Mouse (Mus musculus) liver, embryonic 15.5 days (tissue): ENCODE measurements around the gene Arl15. TPM values are rescaled to one million over a fixed set of nuclear protein-coding genes. Genes with fewer than 3 reads are reported as not detected.

ENCODE experiments used
- ATAC-seq: fragments of 200-750 bp; cut with Nextera tagmentation; 2 replicates; pipeline ENCODE4 v1.8.0; 2017; ENCODE audit warnings: moderate number of reproducible peaks, mild to moderate bottlenecking, moderate library complexity; ENCODE audit not compliant: insufficient read depth
- H3K27ac ChIP-seq: fragments of 300-500 bp; sonication (generic); replicated peaks from 2 replicates; pipeline ENCODE4 v1.5.1; 2015; ENCODE audit warnings: mild to moderate bottlenecking, inconsistent platforms
- H3K27me3 ChIP-seq: fragments of 300-500 bp; sonication (generic); 2 replicates; pipeline ENCODE4 v1.6.1; 2015; ENCODE audit warnings: mild to moderate bottlenecking, inconsistent platforms
- H3K36me3 ChIP-seq: fragments of 300-500 bp; sonication (generic); replicated peaks from 2 replicates; pipeline ENCODE4 v1.6.1; 2015; ENCODE audit warnings: moderate library complexity, mild to moderate bottlenecking, inconsistent platforms
- H3K4me1 ChIP-seq: fragments of 300-500 bp; sonication (generic); replicated peaks from 2 replicates; pipeline ENCODE4 v1.6.1; 2015; ENCODE audit warnings: inconsistent platforms
- H3K4me2 ChIP-seq: fragments of 300-500 bp; sonication (generic); 2 replicates; pipeline ENCODE4 v1.6.1; 2015; ENCODE audit warnings: moderate library complexity, mild to moderate bottlenecking, inconsistent platforms
- H3K4me3 ChIP-seq: fragments of 300-500 bp; sonication (generic); replicated peaks from 2 replicates; pipeline ENCODE4 v1.5.1; 2015; ENCODE audit warnings: mild to moderate bottlenecking, inconsistent platforms
- H3K9ac ChIP-seq: fragments of 300-500 bp; sonication (generic); 2 replicates; pipeline ENCODE4 v1.6.1; 2015; ENCODE audit warnings: moderate library complexity, mild to moderate bottlenecking, inconsistent platforms
- H3K9me3 ChIP-seq: fragments of 300-500 bp; sonication (generic); replicated peaks from 2 replicates; pipeline ENCODE4 v1.6.1; 2016; ENCODE audit warnings: inconsistent platforms
- WGBS: fragments of 180-500 bp; shearing (Covaris S2); methylation state at CpG from one replicate; pipeline ENCODE4 v1.1.7; 2015; ENCODE audit warnings: mixed read lengths; ENCODE audit not compliant: insufficient replicate concordance; 5-methylcytosine and 5-hydroxymethylcytosine counted together
- polyA plus RNA-seq: library from polyadenylated mRNA; unstranded; fragments of >200 nt; fragmentation: Nextera tagmentation; extraction: Ambion mirVana; gene quantifications from 2 replicates; pipeline ENCODE4 v1.2.1, GENCODE M21; 2015

Arl15 gene
- 2.4 and 2.8 TPM in 2 replicates for polyA plus RNA-seq

DNA sequence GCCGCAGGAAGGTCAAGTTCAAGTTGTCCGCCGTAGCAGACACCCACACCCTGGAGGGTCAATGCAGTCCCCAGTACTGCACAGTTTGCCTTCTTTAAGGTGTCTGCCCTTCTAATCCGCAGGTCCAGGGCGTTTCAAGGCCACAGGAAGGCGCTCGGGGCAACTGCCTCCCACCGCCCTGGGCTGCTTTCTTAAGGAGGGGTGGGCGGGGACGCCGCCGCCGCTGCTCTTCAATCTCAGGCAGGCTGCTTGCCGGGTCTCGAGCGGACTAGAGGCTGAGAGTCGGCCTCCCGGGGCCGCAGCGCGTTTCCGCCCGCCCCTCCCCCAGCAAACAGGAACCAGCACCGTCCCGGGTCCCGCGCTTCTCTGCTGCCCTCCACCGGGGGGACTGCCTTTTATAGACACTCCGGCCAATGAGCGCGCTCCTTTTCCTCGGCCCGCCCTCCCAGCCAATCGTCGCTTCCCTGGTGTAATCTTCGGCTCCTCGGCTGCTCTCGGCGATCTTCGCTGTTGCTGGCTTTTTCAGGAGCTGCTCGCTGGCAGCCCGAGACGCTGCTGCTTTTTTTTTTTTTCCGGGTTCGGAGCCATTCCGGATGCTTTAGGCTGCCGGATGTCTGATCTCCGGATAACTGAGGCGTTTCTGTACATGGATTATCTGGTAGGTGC lies at the start of gene Arl15:
Gene Arl15 (plus strand): TSS at position 467 of the 666 bp plus-strand sequence.
- WGBS = under 1% methylated on average over 49 of the region's 49 CpGs
- peak within 1 kb of the TSS; percentile 89 for H3K4me3 ChIP-seq
- no peaks in the 10 kb centered on the region for H3K9me3 ChIP-seq
- no peaks in the 10 kb centered on the region for H3K36me3 ChIP-seq
- H3K4me1 ChIP-seq = peaks cover 36% of the 10 kb centered on the region
- H3K9ac ChIP-seq = peak within 1 kb of the TSS; percentile 94
- peak within 1 kb of the TSS; percentile 92 for H3K27ac ChIP-seq
- H3K27me3 ChIP-seq = no peaks in the 10 kb centered on the region
- peak within 1 kb of the TSS; percentile 94 for H3K4me2 ChIP-seq
- peak; percentile 93 for ATAC-seq

GRCm38 (mm10) chr13:113745301-113745700 lies 49.0 kb upstream of the Arl15 start:
- WGBS = 44% methylated on average over 2 of the region's 2 CpGs
- Histone ChIP-seq H3K9me3 (no peaks in the 10 kb centered on the region), H3K9ac (no peak overlapping the region), H3K4me3 (no peak overlapping the region), H3K4me1 (no peaks in the 10 kb centered on the region), H3K27ac (no peak overlapping the region), H3K27me3 (no peaks in the 10 kb centered on the region), H3K36me3 (no peaks in the 10 kb centered on the region), H3K4me2 (no peak overlapping the region)
- no peak for ATAC-seq

DNA sequence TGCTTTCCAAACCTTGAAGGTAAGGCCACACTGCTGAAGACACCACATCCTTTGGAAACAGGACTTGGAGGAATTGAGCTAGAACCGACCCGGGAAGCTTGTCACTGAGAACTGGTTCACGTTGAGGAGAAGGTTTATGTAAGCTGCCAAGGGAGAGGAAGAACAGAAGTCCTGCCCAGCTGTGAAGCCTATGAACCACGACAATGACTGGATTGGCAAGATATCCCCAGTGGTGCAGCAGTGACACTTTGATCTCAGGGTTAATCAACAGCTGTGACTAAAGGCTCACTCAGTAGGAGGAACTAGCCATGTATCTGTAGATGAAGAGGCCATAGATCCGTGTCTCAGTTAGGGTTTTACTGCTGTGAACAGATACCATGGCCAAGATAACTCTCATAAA lies 43.5 kb upstream of the Arl15 start:
- no peak overlapping the region for H3K9ac ChIP-seq
- H3K4me2 ChIP-seq = no peak overlapping the region
- ATAC-seq = no peak
- no peaks in the 10 kb centered on the region for H3K4me1 ChIP-seq
- WGBS = 49% methylated on average over 5 of the region's 5 CpGs
- no peaks in the 10 kb centered on the region for H3K36me3 ChIP-seq
- no peak overlapping the region for H3K4me3 ChIP-seq
- H3K27ac ChIP-seq = no peak overlapping the region
- no peaks in the 10 kb centered on the region for H3K9me3 ChIP-seq
- H3K27me3 ChIP-seq = no peaks in the 10 kb centered on the region

DNA sequence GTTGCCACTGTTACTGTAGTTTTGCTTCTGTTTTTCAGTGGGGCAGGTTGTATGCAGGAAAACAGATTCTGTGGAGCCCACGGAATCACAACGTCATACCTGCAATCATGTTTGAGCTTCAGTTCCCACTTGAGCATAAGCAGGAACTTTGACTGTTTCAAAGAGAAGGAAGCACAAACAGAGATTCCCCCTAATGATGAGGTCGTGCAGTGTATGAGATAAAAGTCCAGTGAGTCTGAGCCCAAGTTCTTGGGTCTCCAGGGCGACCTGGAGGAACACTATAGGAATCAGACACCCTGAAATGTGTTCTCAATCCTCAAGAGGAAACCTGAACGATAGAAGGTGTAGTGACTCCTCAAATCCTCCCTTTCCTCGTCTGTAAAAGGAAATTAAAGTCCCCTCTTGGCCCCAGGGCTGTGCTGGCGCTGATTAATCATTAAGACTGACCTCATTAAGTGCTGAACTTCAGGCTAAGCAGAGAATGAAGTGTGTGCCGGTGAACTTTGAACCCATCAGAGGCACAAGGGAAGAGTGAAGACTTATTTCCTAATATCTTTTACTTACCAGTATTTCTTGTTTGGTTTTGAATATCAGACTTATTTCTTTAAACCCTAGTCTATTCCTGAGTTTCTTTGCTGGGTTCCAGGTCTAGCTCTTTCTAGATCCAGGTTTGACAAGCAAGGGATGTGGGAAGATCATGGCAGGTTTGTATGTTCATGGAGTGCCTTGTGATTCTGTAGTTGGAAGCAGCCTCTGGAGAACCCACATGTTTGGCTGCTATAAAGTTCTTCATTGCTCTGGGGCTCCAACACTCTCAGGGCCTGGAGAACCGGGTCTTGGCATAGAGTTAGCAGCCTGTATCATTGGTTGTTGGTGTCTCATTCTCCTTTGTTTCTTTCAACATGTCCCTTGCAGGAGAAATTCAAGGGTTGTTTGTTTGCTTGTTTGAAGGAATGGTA lies 39.3 kb upstream of the Arl15 start:
- H3K36me3 ChIP-seq = no peaks in the 10 kb centered on the region
- H3K4me2 ChIP-seq = no peak overlapping the region
- H3K27ac ChIP-seq = no peak overlapping the region
- ATAC-seq = no peak
- no peaks in the 10 kb centered on the region for H3K9me3 ChIP-seq
- no peaks in the 10 kb centered on the region for H3K4me1 ChIP-seq
- WGBS = 50% methylated on average over 9 of the region's 9 CpGs
- H3K9ac ChIP-seq = no peak overlapping the region
- no peak overlapping the region for H3K4me3 ChIP-seq
- H3K27me3 ChIP-seq = no peaks in the 10 kb centered on the region

DNA sequence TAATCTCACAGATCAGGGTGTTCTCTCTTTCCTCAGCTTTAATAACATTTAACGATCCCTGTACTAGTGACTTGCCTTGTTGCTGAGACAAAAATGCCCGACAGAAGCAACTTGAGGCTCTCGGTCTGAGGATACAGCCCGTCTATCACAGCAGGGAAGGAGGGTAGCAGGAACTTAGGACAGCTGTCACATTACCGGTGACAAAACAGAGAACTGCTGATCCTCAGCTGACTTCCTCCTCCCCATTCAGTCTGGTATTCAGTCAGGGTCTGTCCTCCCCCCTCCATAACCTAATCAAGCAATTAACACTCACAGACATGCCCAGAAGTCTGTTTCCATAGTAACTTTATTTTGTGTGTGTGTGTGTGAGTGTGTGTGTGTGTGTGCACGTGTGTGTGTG lies 38.5 kb upstream of the Arl15 start:
- Histone ChIP-seq H3K9ac (no peak overlapping the region), H3K4me2 (no peak overlapping the region), H3K4me3 (no peak overlapping the region), H3K36me3 (no peaks in the 10 kb centered on the region), H3K27ac (no peak overlapping the region), H3K9me3 (no peaks in the 10 kb centered on the region), H3K4me1 (no peaks in the 10 kb centered on the region), H3K27me3 (no peaks in the 10 kb centered on the region)
- no peak for ATAC-seq
- WGBS = 38% methylated on average over 6 of the region's 6 CpGs

DNA sequence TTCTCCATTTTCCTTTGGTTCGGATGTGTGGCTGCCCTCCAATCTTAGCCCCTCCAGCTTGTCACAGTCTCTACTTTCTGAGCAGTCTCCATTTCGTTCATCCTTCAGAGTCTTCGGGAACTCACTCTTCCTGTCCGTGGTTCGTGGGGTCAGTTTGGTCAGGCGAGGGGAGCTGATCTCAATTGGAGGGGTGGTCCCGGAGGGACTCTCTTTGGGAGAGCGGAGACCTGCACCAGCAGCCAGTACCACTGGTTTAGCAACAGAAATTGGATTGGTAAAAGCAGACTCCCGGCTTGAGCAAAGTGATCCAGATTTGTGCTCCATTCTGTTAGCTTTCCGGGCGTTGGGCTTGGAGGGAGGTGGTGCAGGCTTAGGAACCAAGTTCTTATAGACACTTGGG lies 32.6 kb upstream of the Arl15 start:
- Histone ChIP-seq H3K9me3 (no peaks in the 10 kb centered on the region), H3K4me3 (no peak overlapping the region), H3K4me1 (no peaks in the 10 kb centered on the region), H3K27me3 (no peaks in the 10 kb centered on the region), H3K4me2 (no peak overlapping the region), H3K27ac (no peak overlapping the region), H3K9ac (no peak overlapping the region), H3K36me3 (no peaks in the 10 kb centered on the region)
- no peak for ATAC-seq
- 78% methylated on average over 11 of the region's 11 CpGs for WGBS

DNA sequence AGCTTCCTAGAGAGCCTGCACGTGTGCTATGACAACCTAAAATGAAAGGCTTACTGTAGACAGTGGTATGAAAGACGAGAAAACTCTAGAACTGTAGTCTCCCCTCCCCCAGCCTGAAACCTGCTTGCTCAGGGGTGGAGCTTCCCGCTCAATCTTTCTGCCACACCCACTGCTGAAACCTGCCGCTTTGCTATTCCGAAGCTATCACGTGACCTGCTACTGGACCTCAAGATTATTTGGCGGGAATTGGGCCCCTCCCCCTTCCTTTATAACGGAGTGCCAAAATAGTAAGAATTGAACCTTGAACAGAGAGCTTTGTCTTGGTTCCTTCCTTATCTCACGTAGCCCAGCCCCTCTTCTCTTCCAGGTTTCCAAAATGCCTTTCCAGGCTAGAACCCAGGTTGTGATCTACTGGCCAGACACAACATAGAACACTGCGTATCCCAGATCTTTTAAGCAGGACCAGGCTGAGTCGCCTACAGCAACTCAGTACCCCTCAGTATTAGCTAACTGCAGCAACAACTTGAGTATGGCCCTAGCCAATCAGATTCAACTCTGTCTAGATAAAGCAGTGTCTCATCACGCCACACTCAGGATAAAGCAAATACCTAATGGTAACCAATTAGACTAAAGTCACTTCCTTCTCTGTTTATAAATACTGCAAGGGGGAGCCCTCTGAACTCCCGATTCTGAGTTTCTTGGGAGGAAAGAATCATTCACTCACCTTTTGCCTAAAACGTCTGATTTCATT lies 31.4 kb upstream of the Arl15 start:
- Histone ChIP-seq H3K9me3 (no peaks in the 10 kb centered on the region), H3K27ac (no peak overlapping the region), H3K4me2 (no peak overlapping the region), H3K9ac (no peak overlapping the region), H3K4me3 (no peak overlapping the region), H3K36me3 (no peaks in the 10 kb centered on the region), H3K27me3 (no peaks in the 10 kb centered on the region), H3K4me1 (no peaks in the 10 kb centered on the region)
- ATAC-seq = no peak
- 62% methylated on average over 14 of the region's 14 CpGs for WGBS

DNA sequence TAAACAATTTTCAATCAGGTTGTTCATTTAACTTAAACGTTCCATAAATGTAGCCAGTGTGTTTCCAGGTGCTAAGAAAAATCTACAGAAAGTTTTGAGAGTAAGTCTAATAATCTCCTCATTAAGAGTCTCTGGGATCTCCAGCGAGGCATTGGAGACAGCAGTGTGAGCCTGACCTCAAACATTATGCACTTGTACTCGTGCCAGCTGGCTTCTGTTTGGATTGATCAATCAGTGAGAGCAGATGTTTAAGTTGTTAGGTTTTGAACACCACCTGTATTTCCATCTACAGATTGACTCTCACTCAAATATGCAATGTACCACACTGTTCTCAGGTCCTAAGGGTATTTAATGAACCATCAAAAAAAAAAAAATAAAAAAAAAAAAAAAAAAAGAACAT lies 28.9 kb upstream of the Arl15 start:
- WGBS = 54% methylated on average over 3 of the region's 3 CpGs

DNA sequence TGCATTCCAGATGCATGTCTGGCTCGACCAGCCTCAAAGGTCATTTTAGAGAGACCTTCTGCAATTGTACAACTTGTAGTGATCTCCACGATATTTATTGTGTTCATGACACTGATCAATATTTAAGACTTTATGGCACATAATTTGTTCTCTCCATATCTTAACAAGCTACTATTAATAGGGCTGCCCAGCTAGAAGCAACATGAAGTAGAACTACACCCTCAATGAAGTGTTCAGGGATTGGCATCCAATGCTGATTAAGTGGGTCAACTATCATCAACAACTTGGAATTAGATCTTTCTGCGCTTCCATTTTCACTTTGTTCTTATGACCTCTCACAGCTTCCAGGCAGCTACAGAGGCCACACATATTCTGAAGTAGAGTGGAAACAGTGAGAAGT lies 24.5 kb upstream of the Arl15 start:
- Histone ChIP-seq H3K27ac (no peak overlapping the region), H3K36me3 (no peaks in the 10 kb centered on the region), H3K4me3 (no peak overlapping the region), H3K9ac (no peak overlapping the region), H3K4me2 (no peak overlapping the region), H3K9me3 (no peaks in the 10 kb centered on the region), H3K27me3 (no peaks in the 10 kb centered on the region), H3K4me1 (no peaks in the 10 kb centered on the region)
- 67% methylated on average over 3 of the region's 3 CpGs for WGBS
- no peak for ATAC-seq

More for the DNA sequence above, 28.9 kb upstream of the Arl15 start:
- no peak for ATAC-seq
- H3K9ac ChIP-seq = no peak overlapping the region
- no peak overlapping the region for H3K4me3 ChIP-seq
- H3K9me3 ChIP-seq = no peaks in the 10 kb centered on the region
- H3K27me3 ChIP-seq = no peaks in the 10 kb centered on the region
- H3K4me2 ChIP-seq = no peak overlapping the region
- H3K36me3 ChIP-seq = no peaks in the 10 kb centered on the region
- no peak overlapping the region for H3K27ac ChIP-seq
- no peaks in the 10 kb centered on the region for H3K4me1 ChIP-seq

DNA sequence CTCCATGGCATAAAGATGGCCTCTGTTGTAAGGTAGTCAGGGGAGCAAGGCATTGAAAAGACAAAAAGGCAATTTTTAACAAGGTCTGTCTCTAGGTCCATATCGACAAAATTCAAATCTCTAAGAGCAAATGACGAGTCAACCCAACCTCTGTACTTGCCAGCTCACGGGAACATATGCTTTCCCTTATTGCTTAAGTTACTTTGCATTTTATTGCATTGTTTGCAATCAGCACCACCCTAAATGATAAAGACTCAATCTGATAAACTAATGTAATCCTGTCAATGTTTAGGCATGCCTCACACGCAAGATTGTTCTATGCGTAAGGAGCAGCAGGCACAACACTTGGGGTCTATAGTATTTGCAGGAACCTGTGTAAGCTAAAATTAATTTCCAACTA lies 24.0 kb upstream of the Arl15 start:
- Histone ChIP-seq H3K4me3 (no peak overlapping the region), H3K9me3 (no peaks in the 10 kb centered on the region), H3K4me2 (no peak overlapping the region), H3K4me1 (no peaks in the 10 kb centered on the region), H3K36me3 (no peaks in the 10 kb centered on the region), H3K9ac (no peak overlapping the region), H3K27ac (no peak overlapping the region), H3K27me3 (no peaks in the 10 kb centered on the region)
- no peak for ATAC-seq
- WGBS = 78% methylated on average over 5 of the region's 5 CpGs

DNA sequence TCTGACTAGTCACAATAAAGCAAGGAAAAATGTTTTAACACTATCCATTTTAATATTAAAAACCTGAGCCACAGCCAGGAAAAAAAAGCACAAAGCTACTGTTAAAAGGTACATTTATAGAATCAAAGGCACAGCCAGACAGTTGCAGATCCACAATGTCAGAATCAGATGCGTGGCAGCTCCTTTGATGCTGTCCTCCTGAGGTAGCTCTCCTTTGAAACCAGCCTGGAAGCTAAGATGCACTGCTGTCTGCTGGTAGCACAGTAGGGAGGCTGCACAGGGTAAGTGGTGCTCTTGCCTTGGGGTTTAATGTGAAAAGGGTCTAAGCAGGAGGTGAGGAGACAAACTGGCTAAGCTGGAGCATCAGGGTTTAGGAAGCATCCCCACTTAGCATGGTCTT lies 23.0 kb upstream of the Arl15 start:
- Histone ChIP-seq H3K4me2 (no peak overlapping the region), H3K9me3 (no peaks in the 10 kb centered on the region), H3K9ac (no peak overlapping the region), H3K4me3 (no peak overlapping the region), H3K36me3 (no peaks in the 10 kb centered on the region), H3K4me1 (no peaks in the 10 kb centered on the region), H3K27ac (no peak overlapping the region), H3K27me3 (no peaks in the 10 kb centered on the region)
- ATAC-seq = no peak
- 24% methylated on average over 1 of the region's 1 CpGs for WGBS
